Comparison of ENCODE assay signal across 12 mouse cellular contexts in genomic region chr16:94588974-94589373, GRCm38 (mm10). TPM values are rescaled to one million over a fixed set of nuclear protein-coding genes. Genes with fewer than 3 reads are reported as not detected.
DNase-seq lines count a peak whose midpoint lies in the region; ATAC-seq and TF ChIP-seq lines count a peak whose summit lies in the region.
"Had no signal": no experiment of that assay in that cellular context is flagged by ENCODE, and none has a peak within 500 bp of the region (broad histone marks: within the 10 kb centered on the region; RNA-seq: fewer than 3 reads in every experiment).

No protein-coding gene starts in this region.

- peak; percentile 66 for ATAC-seq in activated CD4-positive, CD25-positive, alpha-beta regulatory T cell, adult 4 months
- ATAC-seq in megakaryocyte progenitor cell, adult 5-6 weeks (replicated peaks; ENCODE audit: poor library complexity): peak; percentile 32
- ATAC-seq: Patski had no signal

- H3K4me3 ChIP-seq in layer of hippocampus, adult 2 months: no peak overlapping the region
- H3K4me3 ChIP-seq: embryonic facial prominence, embryonic 13.5 days; limb, embryonic 15.5 days had no signal

- H3K27ac ChIP-seq in layer of hippocampus, adult 2 months: peak overlapping the region; percentile 29; the same call in 1 of the 2 replicates
- H3K27ac ChIP-seq: embryonic facial prominence, embryonic 13.5 days had no signal

- no peak for TF ChIP-seq CTCF in layer of hippocampus, adult 2 months (conservative IDR thresholded peaks at IDR 0.05)

- no peak for DNase-seq in layer of hippocampus, adult 2 months (ENCODE audit: low spot score in 2 of 2)
- DNase-seq in layer of hippocampus, postnatal 36 days: no peak
- peak; percentile 46 for DNase-seq in CD4-positive helper T cell, adult 2 months (ENCODE audit: low read depth, low spot score)
- DNase-seq in embryo, embryonic 11 days: no peak
- DNase-seq in thymus, postnatal 4 days: no peak
- DNase-seq: lung, embryonic 14.5 days; thymus, adult 2 months had no signal

RNA-seq across cellular contexts. Expression of gene Dyrk1a, which starts 19.2 kb away (rescaled TPM):
- total RNA-seq in layer of hippocampus, adult 2 months (2021): 10 to 100 TPM; 95.0 to 98.9 TPM
- 10 to 100 TPM; 82.8 to 88.3 TPM for total RNA-seq in layer of hippocampus, postnatal 36 days (2021)
- 10 to 100 TPM; 19.2 to 25.6 TPM for polyA plus RNA-seq in activated CD4-positive, CD25-positive, alpha-beta regulatory T cell, adult 4 months (2017; shearing (Covaris generic))
- total RNA-seq in megakaryocyte progenitor cell, adult 5-6 weeks (2015): 60.8 and 65.6 TPM in 2 replicates
- 49.4 and 58.3 TPM in 2 replicates for total RNA-seq in megakaryocyte progenitor cell, adult 5-6 weeks (2017)
